Mouse (Mus musculus) thymus, adult 2 months (tissue): Measurements from ENCODE around the gene Slc52a3. TPM values are rescaled to one million over a fixed set of nuclear protein-coding genes. Genes with fewer than 3 reads are reported as not detected.

Source experiments
- DNase-seq: peaks from one replicate; pipeline ENCODE4 v3.0.0; 2021
- H3K27ac ChIP-seq: fragments of 200-500 bp; 2 replicates; pipeline ENCODE4 v1.5.1; 2012; ENCODE audit warnings: low read length, control low read depth; ENCODE audit not compliant: control insufficient read depth, insufficient read depth
- H3K27me3 ChIP-seq: fragments of 200-500 bp; 2 replicates; pipeline ENCODE4 v1.6.1; 2012; ENCODE audit warnings: mild to moderate bottlenecking, low read length, moderate library complexity, mixed read lengths; ENCODE audit not compliant: control insufficient read depth, insufficient read depth
- H3K36me3 ChIP-seq: fragments of 200-500 bp; 2 replicates; pipeline ENCODE4 v1.6.1; 2012; ENCODE audit warnings: mild to moderate bottlenecking, low read length, moderate library complexity; ENCODE audit not compliant: control insufficient read depth, insufficient read depth
- H3K4me1 ChIP-seq: fragments of 200-500 bp; replicated peaks from 2 replicates; pipeline ENCODE4 v1.6.1; 2012; ENCODE audit warnings: low read length; ENCODE audit not compliant: control insufficient read depth, insufficient read depth
- H3K4me3 ChIP-seq: fragments of 200-500 bp; 2 replicates; pipeline ENCODE4 v1.5.1; 2012; ENCODE audit warnings: mild to moderate bottlenecking, low read length, control low read depth, moderate library complexity; ENCODE audit not compliant: control insufficient read depth, insufficient read depth
- CTCF ChIP-seq: fragments of 200-500 bp; IDR thresholded peaks from 2 replicates; pipeline ENCODE4 v1.5.1; 2012; ENCODE audit warnings: mild to moderate bottlenecking, control low read depth, low read length, moderate library complexity, borderline replicate concordance; ENCODE audit not compliant: control insufficient read depth, poor library complexity, insufficient read depth; ENCODE audit errors: extremely low read depth
- POLR2A ChIP-seq: fragments of 200-500 bp; IDR thresholded peaks from 2 replicates; pipeline ENCODE4 v1.6.1; 2012; ENCODE audit warnings: mild to moderate bottlenecking, low read length, control low read depth, moderate library complexity; ENCODE audit not compliant: control insufficient read depth, poor library complexity, insufficient read depth; ENCODE audit errors: extremely low read depth
- WGBS: fragments of 180-500 bp; shearing (Covaris S2); methylation state at CpG from one replicate; pipeline ENCODE4 v1.1.7; 2018; 5-methylcytosine and 5-hydroxymethylcytosine counted together
- polyA plus RNA-seq: library from polyadenylated mRNA; depleted of rRNA; stranded (reverse); fragments of >200 nt; gene quantifications from 2 replicates; pipeline ENCODE4 v1.2.3, GENCODE M21; 2012

Gene Slc52a3
- polyA plus RNA-seq, 1 experiment: 4.6 TPM

GRCm38 (mm10) chr2:151968451-151968850 lies 27.9 kb upstream of the Slc52a3 start:
- no peak for DNase-seq
- no peak overlapping the region for H3K27ac ChIP-seq

GRCm38 (mm10) chr2:151968986-151969385 lies 27.3 kb upstream of the Slc52a3 start:
- Histone ChIP-seq H3K27me3 (no peaks in the 10 kb centered on the region), H3K4me1 (peaks cover 36% of the 10 kb centered on the region), H3K4me3 (no peak overlapping the region), H3K27ac (no peak overlapping the region), H3K36me3 (peaks cover 5% of the 10 kb centered on the region; the same call in 1 of the 2 replicates)
- no peak for DNase-seq
- TF ChIP-seq POLR2A (no peak), CTCF (no peak)
- WGBS: 91% methylated on average over 7 of the region's 7 CpGs

More at GRCm38 (mm10) chr2:151968451-151968850, 27.9 kb upstream of the Slc52a3 start:
- Histone ChIP-seq H3K27me3 (no peaks in the 10 kb centered on the region), H3K4me1 (peaks cover 31% of the 10 kb centered on the region), H3K36me3 (peaks cover 5% of the 10 kb centered on the region; the same call in 1 of the 2 replicates), H3K4me3 (no peak overlapping the region)
- TF ChIP-seq CTCF (no peak), POLR2A (no peak)
- WGBS: 62% methylated on average over 8 of the region's 8 CpGs

- no peak overlapping the region for H3K4me3 ChIP-seq
- no peak for DNase-seq
- H3K36me3 ChIP-seq: peaks cover 5% of the 10 kb centered on the region; the same call in 1 of the 2 replicates
- no peak overlapping the region for H3K27ac ChIP-seq
- H3K4me1 ChIP-seq: peaks cover 40% of the 10 kb centered on the region
- TF ChIP-seq CTCF: no peak
- no peak for TF ChIP-seq POLR2A
- no peaks in the 10 kb centered on the region for H3K27me3 ChIP-seq
- 87% methylated on average over 6 of the region's 6 CpGs for WGBS
These were observed 26.9 kb upstream of the Slc52a3 start for GRCm38 (mm10) chr2:151969396-151969795.

- WGBS: 67% methylated on average over 53 of the region's 53 CpGs
- Histone ChIP-seq H3K27me3 (no peaks in the 10 kb centered on the region), H3K4me1 (peaks cover 43% of the 10 kb centered on the region), H3K36me3 (peaks cover 5% of the 10 kb centered on the region; the same call in 1 of the 2 replicates), H3K4me3 (peak overlapping the region; percentile 12; the same call in 1 of the 2 replicates), H3K27ac (no peak overlapping the region)
- TF ChIP-seq CTCF: no peak
- peak; percentile 33; the same call in 1 of the 2 replicates for TF ChIP-seq POLR2A
- DNase-seq: peak; percentile 86
These were observed 25.8 kb upstream of the Slc52a3 start for GRCm38 (mm10) chr2:151970191-151971172.

GRCm38 (mm10) chr2:151971748-151972147 lies 24.6 kb upstream of the Slc52a3 start:
- WGBS: over 99% methylated on average over 5 of the region's 5 CpGs
- no peaks in the 10 kb centered on the region for H3K27me3 ChIP-seq
- H3K27ac ChIP-seq: no peak overlapping the region
- peaks cover 5% of the 10 kb centered on the region; the same call in 1 of the 2 replicates for H3K36me3 ChIP-seq
- peaks cover 43% of the 10 kb centered on the region for H3K4me1 ChIP-seq
- TF ChIP-seq POLR2A: no peak
- no peak for TF ChIP-seq CTCF
- no peak for DNase-seq
- no peak overlapping the region for H3K4me3 ChIP-seq

- H3K27me3 ChIP-seq: no peaks in the 10 kb centered on the region
- no peak overlapping the region for H3K27ac ChIP-seq
- no peak for TF ChIP-seq POLR2A
- no peak for TF ChIP-seq CTCF
- H3K36me3 ChIP-seq: peaks cover 5% of the 10 kb centered on the region; the same call in 1 of the 2 replicates
- peaks cover 48% of the 10 kb centered on the region for H3K4me1 ChIP-seq
- 3% methylated on average over 23 of the region's 23 CpGs for WGBS
- peak; percentile 56 for DNase-seq
- peak overlapping the region; percentile 45 for H3K4me3 ChIP-seq
These were observed 23.3 kb upstream of the Slc52a3 start for GRCm38 (mm10) chr2:151972880-151973594.
